Mouse (Mus musculus): ENCODE data around the gene Dst.

Gene Dst

GRCm38 (mm10) chr1:34023154-34023553 lies 115.1 kb downstream of the Dst start:
- no peak for DNase-seq (ENCODE audit: low read depth, low spot score)

GRCm38 (mm10) chr1:34025879-34026278 lies 117.9 kb downstream of the Dst start:
- DNase-seq (ENCODE audit: low read depth, low spot score) = no peak

- no peak for DNase-seq (ENCODE audit: low read depth, low spot score)
Observed at GRCm38 (mm10) chr1:34028722-34029121, 120.7 kb downstream of the Dst start.

DNA sequence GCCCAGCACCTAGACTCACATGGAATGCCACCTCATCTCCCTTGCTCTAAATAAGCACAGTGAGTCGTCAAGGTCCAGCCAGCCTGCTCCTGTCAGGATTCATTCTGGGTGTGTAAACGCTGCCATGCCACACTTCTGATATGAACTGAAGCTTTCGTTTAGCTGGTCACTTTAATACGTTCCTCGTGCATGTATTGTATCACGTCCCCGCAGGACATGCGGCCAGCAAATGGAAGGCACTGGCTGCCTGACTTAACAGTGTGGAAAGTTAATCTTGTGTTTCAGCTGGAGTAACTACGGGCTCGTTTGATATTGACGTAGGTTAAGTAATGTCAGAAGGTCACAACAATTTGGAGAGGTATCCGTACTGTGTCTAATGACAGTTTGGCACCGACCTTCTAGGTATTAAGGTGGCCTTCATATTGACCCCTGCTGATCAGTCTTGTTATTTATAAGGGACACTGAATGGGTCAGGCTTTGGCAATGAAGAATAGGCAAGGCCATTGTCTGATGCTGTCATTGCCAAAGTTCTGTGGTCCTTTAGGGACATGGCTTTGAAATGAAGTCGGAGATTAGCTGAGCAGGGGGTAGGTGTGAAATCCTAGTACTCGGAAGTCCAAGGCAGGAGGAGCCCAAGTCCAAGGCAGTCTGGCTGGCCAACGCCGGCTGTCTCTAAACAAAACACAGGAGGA lies 122.5 kb downstream of the Dst start:
- DNase-seq (ENCODE audit: low read depth, low spot score) = no peak

DNA sequence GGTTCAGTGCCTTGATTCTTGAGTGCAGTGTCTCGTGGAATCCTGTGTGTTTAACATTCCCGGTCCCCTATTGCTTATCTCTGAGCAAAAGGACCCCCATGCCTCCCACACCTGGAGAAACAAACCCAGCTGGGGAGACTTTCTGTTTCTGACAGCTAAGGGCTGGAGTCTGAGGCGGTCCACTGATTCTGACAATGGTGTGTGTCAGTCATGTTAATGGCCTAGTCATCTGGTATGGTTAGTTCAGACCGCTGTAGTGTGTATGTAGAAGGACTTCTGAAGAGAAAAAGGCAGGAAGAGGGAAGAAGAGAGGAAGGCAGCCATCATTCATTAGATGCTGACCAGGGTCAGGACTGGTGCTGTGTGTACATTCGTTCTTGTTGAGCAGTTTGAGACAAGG lies 125.0 kb downstream of the Dst start:
- no peak for DNase-seq (ENCODE audit: low read depth, low spot score)

GRCm38 (mm10) chr1:34033478-34033877 lies 125.5 kb downstream of the Dst start:
- DNase-seq (ENCODE audit: low read depth, low spot score) = no peak

DNA sequence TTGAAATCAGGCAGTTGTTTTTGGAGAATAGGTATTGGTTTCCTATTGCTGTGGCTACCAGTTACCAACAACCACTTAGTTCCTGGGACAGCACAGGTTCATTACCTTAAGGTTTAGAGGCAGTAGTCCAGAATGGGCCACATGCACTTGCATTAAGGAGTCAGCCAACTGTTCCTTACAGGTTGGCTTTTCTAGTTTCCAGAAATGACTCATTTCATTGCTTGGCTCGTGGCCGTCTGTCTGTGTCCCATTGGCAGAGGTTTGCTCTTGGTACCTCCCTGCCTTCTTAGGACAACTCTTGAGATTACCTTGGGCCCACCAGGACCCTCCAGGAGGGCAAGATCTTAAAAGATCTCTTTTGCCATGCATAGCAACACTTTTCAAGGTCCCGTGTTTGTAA lies 125.9 kb downstream of the Dst start:
- no peak for DNase-seq (ENCODE audit: low read depth, low spot score)

GRCm38 (mm10) chr1:34036111-34036510 lies 128.1 kb downstream of the Dst start:
- no peak for DNase-seq (ENCODE audit: low read depth, low spot score)

DNA sequence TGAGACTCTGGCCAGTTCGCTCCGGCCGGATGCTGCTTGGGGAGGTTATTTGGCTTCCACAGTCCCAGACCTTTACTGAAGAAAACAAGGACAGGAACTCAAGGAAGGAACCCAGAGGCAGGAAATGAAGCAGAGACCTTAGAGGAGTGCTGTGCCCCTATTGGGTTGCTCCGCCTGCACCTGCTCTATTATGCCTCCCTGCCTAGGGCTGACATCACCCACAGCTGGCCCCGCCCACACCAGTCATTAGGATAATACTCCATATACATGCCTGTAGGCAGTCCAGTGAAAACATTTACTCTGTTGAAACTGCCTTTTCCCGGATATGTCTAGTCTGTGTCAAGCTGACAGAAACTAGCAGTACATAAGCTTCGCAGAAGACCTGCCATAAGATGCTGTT lies 130.5 kb downstream of the Dst start:
- peak; percentile 82 for DNase-seq (ENCODE audit: low read depth, low spot score)

GRCm38 (mm10) chr1:34040049-34040448 lies 132.0 kb downstream of the Dst start:
- no peak for DNase-seq (ENCODE audit: low read depth, low spot score)

DNA sequence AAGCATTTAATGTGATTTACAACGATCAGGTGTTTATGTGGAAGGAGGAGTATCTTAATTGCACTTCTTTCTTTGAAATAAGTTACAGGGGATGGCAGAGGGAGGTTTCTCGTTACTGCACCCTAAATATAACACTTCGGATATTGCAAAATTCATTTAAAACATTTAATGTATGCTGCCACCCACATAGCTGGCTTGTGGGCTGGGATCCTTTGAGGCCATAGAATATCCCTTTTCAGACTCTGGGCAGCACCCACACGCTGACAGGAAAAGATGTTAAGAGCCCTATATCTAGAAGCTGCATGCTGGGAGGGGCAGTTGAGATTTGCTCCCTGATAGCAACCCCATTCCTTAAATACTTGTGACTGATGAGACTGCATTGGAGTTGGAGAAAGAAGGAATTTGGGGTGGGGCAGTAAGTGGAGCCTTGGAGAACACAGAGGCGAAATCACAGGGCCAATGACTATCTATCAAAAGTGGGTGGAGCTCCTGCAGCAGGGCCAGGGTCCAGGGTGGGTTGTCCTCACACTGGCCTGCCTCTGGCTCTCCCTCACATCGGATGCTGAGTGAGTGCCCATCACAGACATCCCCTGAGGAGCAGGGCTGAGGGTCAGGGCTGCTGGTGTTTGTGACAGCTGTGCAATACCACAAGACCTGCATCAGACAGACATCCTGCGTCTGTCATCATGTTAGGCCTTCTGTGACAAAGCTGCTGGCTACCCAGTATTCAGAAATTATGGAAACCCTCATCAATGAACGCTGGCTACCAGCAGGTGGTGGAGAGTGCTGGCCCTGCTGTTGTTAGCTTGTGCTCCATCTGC lies 133.1 kb downstream of the Dst start:
- DNase-seq (ENCODE audit: low read depth, low spot score) = peak; percentile 93

DNA sequence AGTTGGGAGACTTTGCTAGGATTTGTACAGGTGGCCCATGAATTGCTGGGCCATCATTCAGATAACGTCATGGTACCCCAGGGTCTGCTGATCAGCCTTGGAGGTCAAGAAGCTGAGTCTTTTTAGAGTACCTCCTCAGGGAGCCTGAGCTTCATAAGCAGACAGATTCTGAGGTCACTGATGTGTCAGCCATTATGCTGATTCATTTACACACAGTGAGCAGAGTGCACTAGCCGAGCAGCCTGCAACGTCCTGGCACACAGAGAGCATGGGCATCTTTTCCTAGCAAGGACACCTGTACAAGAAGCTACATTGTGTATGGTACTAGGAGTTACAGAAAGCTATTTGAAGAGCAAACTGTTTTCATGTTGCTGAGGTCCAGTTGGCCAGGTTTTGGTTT lies 134.3 kb downstream of the Dst start:
- no peak for DNase-seq (ENCODE audit: low read depth, low spot score)

GRCm38 (mm10) chr1:34043327-34043726 lies 135.3 kb downstream of the Dst start:
- no peak for DNase-seq (ENCODE audit: low read depth, low spot score)

- DNase-seq (ENCODE audit: low read depth, low spot score) = no peak
Observed at GRCm38 (mm10) chr1:34043836-34044550, 136.0 kb downstream of the Dst start.

DNA sequence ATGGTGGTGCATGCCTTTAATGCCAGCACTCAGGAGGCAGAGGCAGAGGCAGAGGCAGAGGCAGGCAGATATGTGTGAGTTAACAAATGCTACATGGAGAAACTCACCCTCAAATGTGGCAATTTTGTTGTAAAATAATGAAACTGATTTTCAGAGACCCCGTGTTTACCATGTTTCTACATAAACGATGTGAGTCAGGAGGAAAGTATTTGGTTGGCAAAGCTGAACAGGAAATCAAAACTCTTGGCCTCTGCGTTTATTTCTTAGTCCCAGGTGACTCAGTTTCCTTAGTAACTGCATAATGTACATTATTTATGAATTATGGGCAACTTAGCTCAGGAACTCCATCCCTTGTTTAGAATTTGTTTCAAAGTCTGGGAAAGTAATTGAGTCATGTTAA lies 136.7 kb downstream of the Dst start:
- DNase-seq (ENCODE audit: low read depth, low spot score) = no peak

DNA sequence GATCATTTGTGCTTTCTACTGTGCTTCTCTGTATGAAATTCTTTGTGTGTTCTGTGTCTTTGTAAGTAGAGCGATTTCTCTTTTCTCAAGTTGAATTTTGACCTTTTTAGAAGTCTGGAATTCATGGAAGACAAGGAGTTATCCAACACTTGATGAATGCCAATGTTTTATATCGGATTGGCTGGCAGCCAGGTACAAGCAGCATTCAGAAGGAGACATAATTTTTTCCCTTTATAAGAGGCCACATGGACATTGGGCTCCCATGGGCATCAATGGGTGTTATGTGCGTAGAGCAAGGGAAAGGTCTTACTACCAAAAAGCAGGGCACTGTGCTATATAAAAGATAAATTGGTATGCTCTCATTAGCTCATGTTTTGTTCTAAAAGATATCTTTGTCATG lies 139.3 kb downstream of the Dst start:
- DNase-seq (ENCODE audit: low read depth, low spot score) = no peak

GRCm38 (mm10) chr1:34051251-34051650 lies 143.2 kb downstream of the Dst start:
- DNase-seq (ENCODE audit: low read depth, low spot score) = no peak

DNA sequence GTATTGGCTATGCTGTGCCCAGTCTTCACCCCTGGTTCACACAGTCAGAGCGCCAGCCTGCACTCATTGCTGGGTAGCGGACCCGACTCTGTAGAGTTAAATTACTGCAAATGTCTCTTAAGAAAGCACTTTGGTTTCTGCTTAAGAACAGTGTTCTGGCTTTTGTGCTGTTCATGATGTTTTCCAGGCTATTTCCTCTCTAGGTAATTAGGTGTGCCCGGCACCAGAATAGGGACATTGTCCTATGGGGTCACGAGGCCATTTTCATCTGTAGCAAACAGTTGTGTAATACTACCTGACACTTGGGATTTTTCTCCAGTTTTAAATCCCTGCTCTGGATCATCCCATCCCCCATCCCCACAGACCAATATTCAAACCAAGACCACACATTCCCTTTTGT lies 144.4 kb downstream of the Dst start:
- no peak for DNase-seq (ENCODE audit: low read depth, low spot score)

- DNase-seq (ENCODE audit: low read depth, low spot score) = no peak
Observed at GRCm38 (mm10) chr1:34054970-34055369, 146.9 kb downstream of the Dst start.

DNA sequence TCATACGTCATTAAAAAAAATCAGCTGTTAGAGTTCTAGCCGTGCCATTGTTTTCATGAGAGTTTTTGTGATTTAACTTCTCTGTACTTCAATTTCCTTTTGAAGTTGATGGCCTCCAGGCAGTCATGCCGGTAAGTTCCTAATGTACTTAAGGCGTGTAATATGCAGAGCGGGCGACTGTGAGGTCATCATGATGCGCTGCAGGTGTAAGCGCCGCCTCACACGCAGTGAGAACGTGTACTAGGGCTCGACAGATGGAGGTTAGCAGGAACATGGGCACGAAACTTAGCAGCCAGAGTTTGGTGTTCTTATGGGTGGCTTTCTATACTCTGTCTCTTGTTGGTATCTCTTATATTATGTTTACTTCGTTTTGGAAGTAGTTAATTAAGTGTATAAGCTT lies 148.6 kb downstream of the Dst start:
- DNase-seq (ENCODE audit: low read depth, low spot score) = peak; percentile 73

DNA sequence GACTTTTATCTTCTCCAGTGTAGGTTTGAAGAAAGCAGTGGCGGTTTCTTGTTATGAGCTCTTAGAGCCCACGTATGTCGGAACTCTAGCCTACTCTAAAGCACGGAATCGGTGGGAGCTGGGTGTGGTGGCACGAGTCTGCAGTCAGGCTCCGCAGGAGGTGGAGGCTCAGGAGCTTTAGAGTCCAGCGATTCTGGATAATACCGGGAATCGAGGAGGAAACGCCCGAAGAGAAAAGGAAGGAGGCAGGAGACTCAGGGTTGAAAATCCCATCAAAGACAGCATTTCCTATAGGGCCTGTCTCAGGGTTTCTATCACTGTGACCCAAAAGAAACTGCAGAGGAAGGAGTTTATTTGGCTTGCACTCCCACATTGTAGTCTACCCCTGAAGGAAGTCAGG lies 151.2 kb downstream of the Dst start:
- peak; percentile 47 for DNase-seq (ENCODE audit: low read depth, low spot score)

- DNase-seq (ENCODE audit: low read depth, low spot score) = no peak
Observed at GRCm38 (mm10) chr1:34060446-34060845, 152.4 kb downstream of the Dst start.

DNA sequence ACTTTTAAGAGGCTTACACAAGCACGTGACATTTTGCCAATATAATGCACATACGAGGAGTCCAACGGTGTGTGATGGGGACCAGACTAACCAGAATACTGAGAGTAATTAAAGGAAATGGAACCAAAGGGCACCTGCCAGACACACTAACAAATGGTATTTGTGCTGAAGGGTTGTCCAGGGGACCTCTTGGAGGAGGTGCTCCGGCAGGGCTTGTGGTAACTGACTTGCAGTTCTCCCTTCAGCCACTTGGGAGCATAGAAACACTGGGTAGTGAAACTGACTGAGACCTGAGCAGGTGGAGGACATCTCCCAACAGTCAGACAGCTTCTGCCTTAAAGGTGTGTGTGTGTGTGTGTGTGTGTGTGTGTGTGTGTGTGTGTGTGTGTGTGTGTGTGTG lies 153.1 kb downstream of the Dst start:
- DNase-seq (ENCODE audit: low read depth, low spot score) = peak; percentile 85

Measured in R1 (cell line).